Mouse (Mus musculus): ENCODE results near the gene Zcchc13.

Gene Zcchc13

GRCm38 (mm10) chrX:103630303-103630702 lies at the start of gene Zcchc13:
Zcchc13 (plus strand) TSS chrX:103630586.
- no peak for DNase-seq (ENCODE audit: low spot score)

DNA sequence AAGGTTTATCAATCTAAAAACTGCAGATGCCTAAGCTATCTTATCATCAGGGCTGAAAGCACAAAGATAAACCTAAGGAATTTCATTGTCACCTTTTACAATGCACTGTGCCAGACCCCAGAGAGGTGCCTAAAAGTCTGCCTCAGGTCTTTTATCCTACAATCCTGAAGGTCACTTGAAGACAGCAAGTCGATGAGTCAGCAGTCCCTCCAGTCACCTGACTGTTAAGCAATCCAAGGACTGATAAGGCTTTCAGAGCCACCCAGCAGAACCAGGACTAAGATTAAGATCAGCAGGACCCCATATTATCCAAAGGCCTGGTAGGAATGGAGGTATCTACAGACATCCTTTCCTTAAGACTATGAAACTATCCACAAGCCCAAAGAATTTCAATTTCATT lies 46.1 kb upstream of the Zcchc13 start:
- no peak for DNase-seq (ENCODE audit: low spot score)

GRCm38 (mm10) chrX:103592056-103592455 lies 38.3 kb upstream of the Zcchc13 start:
- no peak for DNase-seq (ENCODE audit: low spot score)

- no peak for DNase-seq (ENCODE audit: low spot score)
These were observed 27.8 kb upstream of the Zcchc13 start for GRCm38 (mm10) chrX:103602553-103602952.

- no peak for DNase-seq (ENCODE audit: low spot score)
These were observed 26.2 kb upstream of the Zcchc13 start for GRCm38 (mm10) chrX:103604211-103604610.

- no peak for DNase-seq (ENCODE audit: low spot score)
These were observed 24.9 kb upstream of the Zcchc13 start for GRCm38 (mm10) chrX:103605473-103605872.

DNA sequence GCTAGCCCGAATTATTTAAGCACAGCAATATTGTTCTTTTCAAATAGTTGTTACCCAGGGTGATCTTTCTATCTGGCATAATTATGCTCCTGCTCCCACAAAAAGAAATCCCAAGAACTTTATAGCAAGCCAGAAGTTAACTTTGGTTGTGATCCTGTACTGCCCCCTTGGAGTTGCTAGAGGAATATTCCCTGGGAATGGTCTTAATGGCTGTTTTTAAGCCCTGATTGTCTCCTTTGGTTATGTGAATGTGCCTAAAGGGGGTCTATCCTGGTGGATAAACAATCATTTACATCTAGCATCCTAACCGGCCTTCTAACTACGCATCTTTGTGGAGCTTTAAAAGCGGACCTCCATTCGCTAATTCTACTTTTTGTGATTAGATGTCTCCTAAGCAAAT lies 20.0 kb upstream of the Zcchc13 start:
- no peak for DNase-seq (ENCODE audit: low spot score)

GRCm38 (mm10) chrX:103611462-103611861 lies 18.9 kb upstream of the Zcchc13 start:
- DNase-seq (ENCODE audit: low spot score) = no peak

DNA sequence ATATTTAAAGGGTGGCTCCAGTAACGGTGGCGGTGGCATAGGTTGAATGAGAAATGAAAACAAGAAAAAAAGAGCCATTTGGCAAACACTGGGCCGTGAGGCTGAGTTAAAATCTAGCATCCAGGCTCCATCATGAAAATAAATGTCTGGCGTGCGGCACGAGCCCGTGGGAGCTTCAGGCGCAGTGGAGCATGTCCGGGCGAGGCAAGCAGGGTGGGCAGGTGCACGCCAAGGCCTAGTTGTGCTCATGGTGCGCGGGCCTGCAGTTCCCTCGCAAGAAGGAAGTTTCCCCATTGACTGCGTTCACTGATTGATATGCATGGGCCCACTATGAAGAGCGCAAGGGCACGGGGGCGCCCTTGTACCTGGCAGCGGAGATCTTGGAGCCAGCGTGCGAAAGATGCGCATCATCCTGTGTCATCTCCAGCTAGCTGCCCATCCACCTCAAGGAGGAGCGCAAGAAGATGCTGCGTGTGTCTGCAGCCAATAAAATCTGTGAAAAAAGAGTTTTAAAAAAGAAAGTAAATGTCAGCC lies 15.6 kb upstream of the Zcchc13 start:
- no peak for DNase-seq (ENCODE audit: low spot score)

- no peak for DNase-seq (ENCODE audit: low spot score)
These were observed 14.9 kb upstream of the Zcchc13 start for GRCm38 (mm10) chrX:103615453-103615852.

GRCm38 (mm10) chrX:103616162-103616535 lies 14.2 kb upstream of the Zcchc13 start:
- DNase-seq (ENCODE audit: low spot score) = peak; percentile 32

DNA sequence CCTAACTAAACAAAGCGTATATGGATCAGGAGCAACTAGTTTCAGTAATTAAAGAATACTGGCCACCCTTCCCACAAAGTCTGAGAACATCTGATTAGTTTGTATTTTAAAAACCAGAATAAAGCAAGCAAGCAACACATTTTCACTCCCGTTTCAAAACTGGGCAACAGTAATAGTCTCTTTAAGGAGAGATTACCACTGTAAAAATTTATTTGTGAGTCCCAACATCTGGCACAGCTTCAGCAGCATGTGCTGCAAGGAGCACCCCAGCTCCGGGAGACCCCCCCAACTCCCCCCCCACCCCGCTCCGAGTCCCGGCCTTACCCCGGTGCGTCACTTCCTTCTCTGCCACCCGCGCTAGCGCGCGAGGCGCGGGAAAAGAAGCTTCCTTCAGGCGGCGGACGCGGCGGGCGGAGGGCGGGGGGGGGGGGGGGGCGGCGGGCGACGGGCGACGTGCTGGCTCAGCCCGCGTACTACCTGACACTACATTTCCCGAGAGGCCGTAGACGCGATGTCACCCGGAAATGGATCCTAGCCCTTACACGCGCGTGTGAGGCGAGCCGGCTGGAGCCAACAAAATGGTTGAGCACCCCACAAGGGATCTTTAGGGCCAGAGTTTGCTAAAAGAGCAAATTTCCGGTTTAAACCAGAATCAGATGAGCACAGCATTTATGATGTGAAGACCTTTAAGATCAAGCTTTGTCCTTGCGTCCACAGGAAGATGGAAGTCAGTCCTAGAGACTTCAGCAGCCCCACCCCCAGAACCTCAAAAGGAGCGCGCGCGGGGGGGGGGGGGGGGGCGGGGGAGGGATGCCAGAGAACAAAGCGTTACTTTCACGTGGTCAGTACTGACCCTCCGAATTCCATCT lies 13.6 kb upstream of the Zcchc13 start:
- DNase-seq (ENCODE audit: low spot score) = peak; percentile 80

GRCm38 (mm10) chrX:103617405-103618095 lies 12.8 kb upstream of the Zcchc13 start:
- DNase-seq (ENCODE audit: low spot score) = no peak

DNA sequence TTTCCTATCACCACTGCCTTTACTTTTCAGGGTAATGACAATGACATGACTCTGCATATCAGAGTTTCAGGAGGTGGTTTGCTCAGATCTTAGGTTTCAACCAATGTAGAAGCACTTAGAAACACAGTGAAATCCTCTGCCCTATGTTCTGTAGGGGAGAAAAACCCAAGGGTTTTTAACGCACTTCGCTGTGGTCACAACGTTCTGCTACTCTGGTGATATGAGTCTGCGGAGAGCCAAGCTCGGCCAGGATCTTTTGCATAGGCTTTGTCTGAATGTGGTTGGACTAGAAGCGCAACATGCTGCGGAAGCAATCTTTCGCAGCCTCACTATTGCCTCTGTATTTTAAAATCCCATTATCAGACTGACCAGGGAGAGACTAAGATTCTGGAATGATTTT lies 8.6 kb upstream of the Zcchc13 start:
- peak; percentile 26 for DNase-seq (ENCODE audit: low spot score)

DNA sequence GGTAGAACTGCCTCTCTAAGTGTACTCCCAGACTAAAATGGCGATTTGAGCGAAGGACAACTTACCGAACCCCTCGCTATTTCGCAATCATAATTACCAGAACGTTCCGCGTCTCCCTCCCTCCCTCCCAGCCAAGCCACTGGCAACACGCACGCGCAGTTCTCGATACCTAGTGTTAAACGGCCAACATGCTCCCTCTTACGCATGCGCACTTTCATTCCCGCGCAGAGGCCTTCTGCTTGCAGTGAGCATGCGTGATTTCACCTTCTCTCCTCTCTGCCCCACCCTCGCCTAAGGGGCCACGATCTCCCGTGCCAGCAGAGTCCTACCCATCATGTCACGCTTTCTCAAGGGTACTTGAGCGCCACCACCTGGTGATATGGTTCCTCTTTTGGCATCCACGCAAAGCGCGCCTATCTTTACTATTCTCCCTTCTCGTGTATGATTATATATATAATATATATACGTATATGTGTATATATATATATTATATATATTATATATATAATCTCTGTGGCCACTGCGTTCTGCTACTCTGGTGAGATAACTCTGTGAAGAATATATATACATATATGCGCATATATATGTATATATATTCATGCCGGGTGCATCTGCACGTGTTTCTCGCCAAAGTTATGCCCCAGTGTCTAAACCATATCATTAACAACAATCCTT lies 8.0 kb upstream of the Zcchc13 start:
- peak; percentile 93 for DNase-seq (ENCODE audit: low spot score)

DNA sequence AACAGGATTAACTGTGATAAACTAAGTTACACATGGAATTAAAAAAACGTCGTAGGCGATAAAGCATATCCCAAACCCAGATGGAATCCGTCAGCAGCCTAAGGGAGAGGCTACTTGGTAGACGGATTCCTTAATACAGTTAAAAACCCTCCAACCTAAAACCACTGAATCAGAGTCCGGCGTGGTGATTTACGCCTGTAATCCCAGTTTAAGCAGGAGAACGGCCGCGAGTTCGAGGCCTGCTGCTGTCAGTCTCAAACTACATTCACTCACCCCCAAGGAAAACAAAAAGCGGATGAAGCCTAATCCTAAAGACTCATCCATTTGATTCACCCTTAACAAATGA lies 7.5 kb upstream of the Zcchc13 start:
- DNase-seq (ENCODE audit: low spot score) = no peak

GRCm38 (mm10) chrX:103623411-103623845 lies 7.0 kb upstream of the Zcchc13 start:
- DNase-seq (ENCODE audit: low spot score) = peak; percentile 32

- no peak for DNase-seq (ENCODE audit: low spot score)
These were observed 5.8 kb upstream of the Zcchc13 start for GRCm38 (mm10) chrX:103624426-103625168.

GRCm38 (mm10) chrX:103628890-103629289 lies 1.5 kb upstream of the Zcchc13 start:
- DNase-seq (ENCODE audit: low spot score) = no peak

GRCm38 (mm10) chrX:103633895-103634294 lies 3.5 kb downstream of the Zcchc13 start:
- DNase-seq (ENCODE audit: low spot score) = no peak

DNA sequence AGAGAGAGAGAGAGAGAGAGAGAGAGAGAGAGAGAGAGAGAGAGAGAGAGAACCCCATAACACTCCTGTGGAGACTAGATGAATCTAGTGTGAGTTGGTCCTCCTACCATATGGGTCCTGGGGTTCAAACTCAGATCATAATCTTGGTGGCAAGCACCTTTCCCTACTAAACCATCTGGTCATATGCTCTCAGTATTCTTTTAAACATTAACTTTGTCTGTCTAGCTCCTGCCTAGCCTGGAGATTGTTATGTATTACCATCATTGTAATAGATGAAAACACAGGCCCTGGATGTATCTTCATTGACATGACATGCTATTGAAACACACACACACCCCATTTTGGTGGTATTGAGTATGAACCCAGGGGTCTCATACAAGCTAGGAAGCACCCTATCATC lies 5.6 kb downstream of the Zcchc13 start:
- no peak for DNase-seq (ENCODE audit: low spot score)

GRCm38 (mm10) chrX:103638566-103638965 lies 8.2 kb downstream of the Zcchc13 start:
- no peak for DNase-seq (ENCODE audit: low spot score)
